Mouse (Mus musculus) retina, postnatal 7 days (tissue): ENCODE measurements at regions not wholly inside any gene's neighbourhood (a gene's known extent, or its start where the extent isn't known, plus 50 kb on each side); places are given as distances from the start of the nearest gene placed in this dataset.
A peak's percentile ranks its signal among the peaks of the same experiment; 100 is the strongest.

Experiments used
- DNase-seq: peaks from one replicate; pipeline ENCODE4 v3.0.0-alpha.2; 2012; ENCODE audit warnings: low read depth, low spot score

- no peak for DNase-seq
Observed at GRCm38 (mm10) chr12:96201855-96202254, 509.8 kb downstream of the Flrt2 start.

DNA sequence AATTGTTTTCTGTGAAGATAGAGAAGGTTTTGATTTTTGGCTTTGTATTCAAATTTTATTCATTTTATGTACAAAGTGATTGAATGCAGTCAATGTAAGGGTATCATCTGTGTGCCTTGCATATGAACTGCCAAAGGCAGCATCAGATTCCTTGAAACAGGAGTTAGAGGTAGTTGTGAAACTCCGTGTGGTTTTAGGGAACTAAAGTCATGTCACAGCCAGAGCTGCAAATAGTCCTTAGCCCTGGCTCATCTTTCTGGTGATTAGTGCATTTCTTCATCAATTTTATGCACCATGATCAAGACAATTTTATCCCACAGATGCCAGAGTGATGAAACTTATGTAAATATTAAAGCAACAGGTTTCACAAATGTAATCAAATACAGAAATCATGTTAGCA is 534.4 kb downstream of the Flrt2 start:
- DNase-seq = no peak

GRCm38 (mm10) chr12:96228714-96229113 is 536.7 kb downstream of the Flrt2 start:
- DNase-seq = no peak

DNA sequence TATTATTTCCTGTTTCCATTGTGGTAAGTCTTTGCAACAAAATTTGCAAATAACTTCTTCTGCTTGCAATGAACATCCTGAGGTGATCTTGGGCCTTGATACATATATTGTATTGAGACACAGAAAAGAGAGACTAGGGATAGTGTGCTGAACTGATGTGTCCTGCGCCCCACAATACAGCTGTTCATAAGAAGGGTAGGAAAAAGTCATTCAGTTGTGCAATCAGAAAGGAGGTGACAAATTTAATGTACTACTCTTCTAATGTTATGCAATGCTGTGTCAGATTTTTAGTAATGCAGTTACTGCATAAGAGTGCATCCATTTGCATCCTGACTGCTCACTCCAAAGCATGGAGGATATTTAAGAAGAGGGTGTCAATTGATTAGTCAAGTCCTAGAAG is 543.5 kb downstream of the Flrt2 start:
- DNase-seq = no peak

GRCm38 (mm10) chr12:96235996-96236525 is 544.0 kb downstream of the Flrt2 start:
- DNase-seq = no peak

- no peak for DNase-seq
Observed at GRCm38 (mm10) chr12:96239642-96240041, 547.6 kb downstream of the Flrt2 start.

GRCm38 (mm10) chr12:96261978-96262377 is 570.0 kb downstream of the Flrt2 start:
- no peak for DNase-seq

GRCm38 (mm10) chr12:96275894-96276293 is 583.9 kb downstream of the Flrt2 start:
- DNase-seq = no peak

DNA sequence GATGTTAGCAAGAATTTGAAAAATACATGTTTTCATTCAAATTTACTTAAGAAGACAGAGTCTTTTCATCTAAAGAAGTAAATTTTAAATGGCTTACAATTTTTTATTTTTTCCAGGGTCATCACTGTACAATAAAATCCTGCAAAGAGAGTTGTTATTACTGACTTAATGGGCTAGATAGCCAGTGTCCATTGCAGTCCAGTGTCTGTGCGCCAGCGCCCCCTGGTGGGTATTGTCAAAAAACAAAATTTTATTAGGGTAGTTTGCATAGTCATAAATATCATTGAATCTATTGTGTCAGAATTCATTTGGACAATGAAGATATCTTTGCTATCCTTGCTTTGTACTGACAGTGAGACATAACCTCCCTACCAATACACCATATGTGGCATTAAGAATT is 619.1 kb downstream of the Flrt2 start:
- DNase-seq = peak; percentile 19

- DNase-seq = no peak
Observed at GRCm38 (mm10) chr12:96323061-96323786, 631.2 kb downstream of the Flrt2 start.

- no peak for DNase-seq
Observed at GRCm38 (mm10) chr12:96351143-96351542, 659.1 kb downstream of the Flrt2 start.

GRCm38 (mm10) chr12:96378924-96379323 is 686.9 kb downstream of the Flrt2 start:
- no peak for DNase-seq

DNA sequence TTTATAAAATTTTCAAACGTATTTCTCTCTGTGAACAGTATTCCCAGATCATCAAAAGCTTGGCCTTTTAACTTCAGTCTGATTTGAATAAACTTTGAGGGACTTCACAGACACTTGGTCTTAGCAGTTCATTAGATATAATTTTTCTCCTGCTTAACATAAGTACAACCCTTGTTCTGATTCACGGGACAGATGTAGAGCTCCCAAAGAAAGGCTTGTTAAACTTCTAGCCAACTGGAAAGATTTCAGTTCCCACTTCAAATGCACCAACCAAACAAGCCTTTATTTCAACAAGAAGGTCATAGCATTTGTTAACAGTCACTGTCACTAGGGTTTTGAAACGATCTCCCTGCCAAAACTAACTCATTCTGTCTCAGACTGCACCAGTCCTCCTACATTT is 727.1 kb downstream of the Flrt2 start:
- no peak for DNase-seq

DNA sequence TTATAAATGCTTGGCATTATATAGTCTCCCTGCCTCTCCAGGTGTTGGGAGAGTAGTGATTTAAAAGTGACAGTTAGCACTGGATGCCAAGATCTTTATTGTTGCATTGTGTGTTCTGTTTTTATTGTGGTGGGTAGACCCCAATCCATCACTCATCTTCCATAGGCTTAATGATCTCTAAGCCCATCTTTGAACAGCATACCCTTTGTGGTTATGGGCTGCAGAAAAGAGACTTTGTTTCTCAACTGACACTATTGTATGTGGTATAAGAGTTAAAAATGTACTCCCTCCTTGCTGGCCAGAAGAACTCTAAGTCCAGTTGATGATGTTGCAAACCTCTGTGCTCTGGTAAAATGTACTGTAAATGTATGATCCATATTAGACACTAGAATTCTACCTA is 727.5 kb downstream of the Flrt2 start:
- no peak for DNase-seq

GRCm38 (mm10) chr12:96427589-96427988 is 735.6 kb downstream of the Flrt2 start:
- DNase-seq = no peak

GRCm38 (mm10) chr12:96442546-96442945 is 750.5 kb downstream of the Flrt2 start:
- DNase-seq = no peak

DNA sequence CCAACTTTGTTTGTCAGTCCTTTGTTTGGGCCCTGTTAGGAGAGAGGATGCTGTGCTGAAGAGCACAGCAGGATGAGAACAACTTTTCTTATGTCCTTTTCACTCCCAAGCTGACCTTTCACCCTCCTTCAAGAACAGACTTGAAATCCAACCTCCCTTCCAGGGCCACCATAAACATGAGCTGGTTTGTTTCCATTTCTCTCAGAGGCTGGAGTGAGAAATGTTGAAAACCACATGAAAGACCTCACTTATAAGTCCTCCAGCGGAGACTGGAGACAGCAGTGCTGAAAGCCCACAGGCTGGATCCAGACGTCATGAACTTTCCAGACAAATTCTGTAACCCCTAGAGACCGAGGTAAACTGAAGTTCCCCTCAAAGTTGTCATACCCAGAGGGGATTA is 761.3 kb downstream of the Flrt2 start:
- DNase-seq = no peak

DNA sequence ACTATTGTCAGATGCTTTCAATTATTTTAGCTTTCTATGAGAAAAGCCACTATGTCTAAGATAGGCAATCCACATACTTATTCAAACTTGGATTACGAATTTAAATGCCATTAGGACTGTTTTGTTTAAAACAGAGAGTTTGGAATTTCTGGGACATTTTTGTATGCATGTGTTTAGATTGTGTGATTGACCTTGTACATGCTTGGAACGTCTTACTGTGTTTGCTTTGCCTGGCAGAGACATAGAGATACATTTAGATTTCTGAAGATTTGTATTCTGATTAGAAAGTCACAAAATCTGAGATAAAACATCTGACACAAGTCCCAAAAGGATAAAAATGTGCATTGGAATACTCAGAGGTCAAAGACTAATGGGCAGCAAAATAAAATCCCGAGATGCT is 784.3 kb downstream of the Flrt2 start:
- DNase-seq = no peak

- no peak for DNase-seq
Observed at GRCm38 (mm10) chr12:96488448-96488960, 796.5 kb downstream of the Flrt2 start.

DNA sequence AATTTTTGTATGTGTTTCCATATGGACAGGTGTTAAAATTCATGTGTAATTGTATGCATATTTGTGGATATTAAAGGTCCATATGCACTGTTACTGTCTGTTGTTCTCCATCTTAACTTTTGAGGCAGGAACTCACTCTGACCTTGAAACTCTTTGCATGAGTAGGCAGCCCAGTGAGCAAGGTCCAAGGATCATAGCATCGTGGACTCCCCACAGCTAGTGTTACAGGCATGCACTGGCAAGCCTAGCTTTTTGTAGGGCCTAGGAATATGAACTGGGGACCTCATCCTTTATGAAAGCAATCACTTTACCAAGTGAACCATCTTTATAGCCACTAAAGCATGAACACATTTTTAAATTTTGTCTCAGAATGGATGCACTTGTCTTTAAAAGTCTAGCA is 817.6 kb downstream of the Flrt2 start:
- no peak for DNase-seq

DNA sequence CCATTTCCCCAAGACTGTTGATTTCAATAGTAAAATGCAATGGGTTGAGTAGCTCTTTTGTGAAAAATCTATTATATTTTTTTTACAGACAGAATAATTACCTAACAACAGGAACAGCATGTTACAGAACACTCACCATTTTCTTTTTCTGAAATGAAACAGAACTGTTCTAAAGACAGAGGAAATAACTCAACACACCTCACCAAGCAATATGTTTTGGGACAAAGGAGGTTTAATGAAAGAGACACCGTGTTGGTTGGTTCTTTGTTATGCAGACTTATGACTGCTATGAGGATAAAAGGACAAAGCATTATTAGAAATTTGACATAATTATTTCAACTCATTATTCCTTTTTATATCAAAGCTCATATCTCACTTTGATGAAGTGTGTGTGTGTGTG is 866.8 kb downstream of the Flrt2 start:
- DNase-seq = no peak

DNA sequence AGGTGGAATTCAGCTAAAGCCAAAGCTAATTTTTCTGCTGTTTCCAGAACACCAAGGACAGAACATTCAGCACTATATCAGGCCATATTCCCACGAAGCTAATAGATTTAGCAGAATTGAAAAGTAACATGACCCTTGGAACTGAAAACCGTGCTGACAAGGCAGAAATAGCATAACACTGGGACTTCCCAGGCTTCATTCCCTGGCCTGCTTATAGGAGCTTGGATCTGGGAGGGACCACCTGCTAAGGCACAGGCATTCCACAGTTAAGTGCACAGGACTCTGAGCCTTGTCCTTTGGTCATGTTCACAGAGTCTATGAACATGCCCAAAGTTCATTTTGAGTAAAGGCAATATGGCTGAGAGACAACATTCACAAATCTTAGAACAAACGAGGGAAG is 902.8 kb downstream of the Flrt2 start:
- DNase-seq = no peak

GRCm38 (mm10) chr12:96615134-96615533 is 923.1 kb downstream of the Flrt2 start:
- no peak for DNase-seq

GRCm38 (mm10) chr12:96615850-96616249 is 923.8 kb downstream of the Flrt2 start:
- DNase-seq = no peak
